Comparison of ENCODE assay signal across 8 mouse cellular contexts in the genomic region with DNA sequence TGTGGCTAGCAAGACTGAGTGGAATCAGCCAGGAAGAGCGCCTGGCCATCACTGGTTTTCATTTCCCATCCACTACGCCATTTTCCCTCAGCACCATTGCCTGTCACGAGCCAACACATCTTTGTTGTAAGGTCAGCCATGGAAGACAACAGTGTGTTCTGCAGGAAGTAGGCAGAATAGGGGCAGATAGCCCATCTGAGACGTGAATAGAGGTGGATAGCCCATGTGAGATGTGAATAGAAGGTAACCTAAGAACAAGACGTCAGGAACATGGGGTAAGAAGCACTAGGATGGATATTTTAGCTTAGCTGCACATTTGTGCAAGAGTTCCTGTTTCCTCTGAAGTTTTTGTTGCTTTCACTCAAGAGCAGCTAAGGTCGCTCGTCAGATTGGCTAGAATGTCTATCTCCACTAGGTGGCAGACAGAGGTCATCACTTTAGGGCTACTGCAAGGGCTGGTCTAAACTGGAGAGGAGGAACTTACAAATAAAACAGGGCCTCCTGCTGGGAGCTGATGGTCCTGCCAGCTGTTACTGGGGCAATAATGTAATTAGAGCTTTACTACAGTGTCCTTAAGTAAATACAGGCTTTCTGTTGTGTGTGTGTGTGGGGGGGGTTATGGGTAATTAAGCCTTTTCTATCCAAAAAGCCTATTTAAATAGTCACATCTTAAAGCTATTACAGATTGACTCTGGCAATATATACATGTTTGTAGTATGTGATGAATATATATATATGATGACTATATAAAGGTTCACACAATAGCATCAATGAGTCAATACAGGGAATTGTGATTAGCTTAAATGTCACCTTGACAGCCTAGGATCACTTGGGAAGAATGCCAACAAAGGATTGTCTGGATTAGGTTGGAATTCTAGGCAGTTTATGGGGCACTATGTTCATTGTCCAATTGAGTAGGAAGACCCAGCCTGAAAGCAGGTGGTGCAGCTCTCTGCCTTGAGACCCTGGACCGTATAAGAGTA. TPM values are rescaled to one million over a fixed set of nuclear protein-coding genes. Genes with fewer than 3 reads are reported as not detected.
DNase-seq lines count a peak whose midpoint lies in the region; ATAC-seq lines count a peak whose summit lies in the region.

No protein-coding gene starts in this region.

- no peaks in the 10 kb centered on the region for H3K36me3 ChIP-seq in hindbrain, embryonic 15.5 days

- H3K9me3 ChIP-seq in hindbrain, embryonic 15.5 days: no peaks in the 10 kb centered on the region

- no peak overlapping the region for H3K9ac ChIP-seq in hindbrain, embryonic 15.5 days

- no peaks in the 10 kb centered on the region for H3K4me1 ChIP-seq in hindbrain, embryonic 15.5 days (replicated peaks)

- WGBS in hindbrain, embryonic 15.5 days: 35% methylated on average over 8 of the region's 8 CpGs

- no peak overlapping the region for H3K27ac ChIP-seq in hindbrain, embryonic 15.5 days (replicated peaks)

- no peak overlapping the region for H3K4me3 ChIP-seq in hindbrain, embryonic 15.5 days

- H3K4me2 ChIP-seq in hindbrain, embryonic 15.5 days: no peak overlapping the region

- DNase-seq in Muller cell, postnatal 12 days (ENCODE audit: inconsistent ontology term): peak; percentile 68
- DNase-seq in cerebellum, adult 11-12 months: peak; percentile 22
- DNase-seq in forelimb bud, embryonic 11.5 days (ENCODE audit: low read depth, low spot score): peak; percentile 86
- DNase-seq in layer of hippocampus, postnatal 36 days: peak; percentile 35 to 51
- DNase-seq in lung, postnatal 25 days (ENCODE audit: low spot score): peak; percentile 78
- peak; percentile 56 for DNase-seq in retina, postnatal 7 days (ENCODE audit: low read depth, low spot score)

- peak; percentile 85 for ATAC-seq in hindbrain, embryonic 15.5 days (ENCODE audit: low FRiP score, low read depth)
- ATAC-seq in erythroid progenitor cell, adult 5-6 weeks (replicated peaks; ENCODE audit: low FRiP score, poor library complexity, severe bottlenecking): no peak

- no peaks in the 10 kb centered on the region for H3K27me3 ChIP-seq in hindbrain, embryonic 15.5 days

RNA-seq across cellular contexts. Expression of gene Itih5, which starts 10.6 kb away (rescaled TPM):
- 8.6 and 9.3 TPM in 2 replicates for polyA plus RNA-seq in hindbrain, embryonic 15.5 days (2015; fragmentation: Nextera tagmentation; extraction: Ambion mirVana)
- 10 to 100 TPM; 11.9 to 15.0 TPM for total RNA-seq in layer of hippocampus, postnatal 36 days (2021)
- total RNA-seq in erythroid progenitor cell, adult 5-6 weeks (2015; ENCODE audit: low replicate concordance): 0.72 and 1.3 TPM in 2 replicates
- 0.91 and 1.2 TPM in 2 replicates for total RNA-seq in erythroid progenitor cell, adult 5-6 weeks (2017; ENCODE audit: low replicate concordance)

RNA-seq across cellular contexts. Expression of gene Itih2, which starts 11.6 kb away (rescaled TPM):
- 3.4 and 6.4 TPM in 2 replicates for polyA plus RNA-seq in hindbrain, embryonic 15.5 days (2015; fragmentation: Nextera tagmentation; extraction: Ambion mirVana)
- 1 to 10 TPM; 1.7 to 2.2 TPM for total RNA-seq in layer of hippocampus, postnatal 36 days (2021)
- total RNA-seq in erythroid progenitor cell, adult 5-6 weeks (2015; ENCODE audit: low replicate concordance): not detected in 2 replicates
- total RNA-seq in erythroid progenitor cell, adult 5-6 weeks (2017; ENCODE audit: low replicate concordance): not detected in 2 replicates

Comparison
In these comparisons a context has a peak if more than half of its experiments do, and no peak if none do; other contexts are left out.
1. DNase-seq: peak in every context shown above with its lines; median percentile 86 in forelimb bud, embryonic 11.5 days; 78 in lung, postnatal 25 days; 68 in Muller cell, postnatal 12 days; 56 in retina, postnatal 7 days; 43 in layer of hippocampus, postnatal 36 days; 22 in cerebellum, adult 11-12 months.
2. RNA of gene Itih5, which starts 10.6 kb away (total RNA-seq): 11.9 to 15.0 TPM in layer of hippocampus, postnatal 36 days; 0.72 to 1.3 TPM in erythroid progenitor cell, adult 5-6 weeks; every median in the first group is over 4 times any median in the second.